Comparison of ENCODE assay signal across 21 mouse cellular contexts in the genomic region with DNA sequence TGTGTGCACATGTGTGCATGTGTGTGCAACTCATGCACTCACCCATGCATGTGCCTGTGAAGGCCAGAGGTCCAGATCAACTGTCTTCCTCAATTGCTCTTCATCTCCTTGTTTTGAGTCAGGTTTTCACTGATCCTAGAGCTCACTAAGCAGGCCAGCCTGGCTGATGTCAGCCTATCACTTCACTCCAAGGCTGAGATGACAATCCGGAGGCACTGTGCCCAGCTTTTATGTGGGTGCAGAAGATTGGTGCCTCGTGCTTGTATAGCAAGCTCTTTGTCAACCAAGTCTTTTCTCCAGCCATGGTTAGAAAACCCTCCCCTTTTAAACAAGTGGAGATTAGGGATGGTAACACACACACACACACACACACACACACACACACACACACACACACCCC.
A peak's percentile ranks its signal among the peaks of the same experiment; 100 is the strongest.
DNase-seq lines count a peak whose midpoint lies in the region; ATAC-seq and TF ChIP-seq lines count a peak whose summit lies in the region.
"Had no signal": no experiment of that assay in that cellular context is flagged by ENCODE, and none has a peak within 500 bp of the region (broad histone marks: within the 10 kb centered on the region; RNA-seq: fewer than 3 reads in every experiment).

No protein-coding gene starts in this region.

- ATAC-seq in lung, embryonic 16.5 days (ENCODE audit: low read depth), result 0 out of 2 replicates have a peak, but pooled peaks have one; percentile 27
- no peak for ATAC-seq in cerebellum, adult (ENCODE audit: insufficient number of reproducible peaks, low FRiP score, low TSS enrichment)
- ATAC-seq: forebrain, embryonic 16.5 days; hindbrain, embryonic 16.5 days; inflammation-experienced regulatory T-cells, adult 6 months had no signal

- no peak for DNase-seq in lung, postnatal 25 days (ENCODE audit: low spot score)
- peak; percentile 27 for DNase-seq in MEL (ENCODE audit: low read depth, low spot score)
- peak; percentile 49 for DNase-seq in adrenal gland, adult 8-10 months
- DNase-seq in adrenal gland, postnatal 36 days, result peak; percentile 44 to 66
- DNase-seq in spleen, postnatal 36 days (ENCODE audit: low spot score in 2 of 2), result no peak
- DNase-seq: cerebellum, adult 18-20 months; cerebellum, adult 9-11 months; cerebellum, postnatal 36 days; gastrocnemius, postnatal 10 days; heart, adult 18-20 months; heart, postnatal 10 days; heart, postnatal 4 days had no signal

- no peak overlapping the region for H3K27ac ChIP-seq in lung, embryonic 16.5 days (ENCODE audit: low read length)
- no peak overlapping the region for H3K27ac ChIP-seq in MEL (ENCODE audit: control insufficient read depth, low read depth, low read length)
- H3K27ac ChIP-seq: embryonic facial prominence, embryonic 13.5 days; forebrain, embryonic 12.5 days; heart, embryonic 10.5 days; hindbrain, embryonic 12.5 days had no signal

- H3K36me3 ChIP-seq in lung, embryonic 16.5 days (ENCODE audit: control insufficient read depth, insufficient read depth, low read length), result no peaks in the 10 kb centered on the region
- no peaks in the 10 kb centered on the region for H3K36me3 ChIP-seq in MEL (ENCODE audit: control insufficient read depth in 1 of 2, insufficient read depth in 2 of 2, low read length in 2 of 2)
- H3K36me3 ChIP-seq: embryonic facial prominence, embryonic 13.5 days; forebrain, embryonic 12.5 days; heart, embryonic 10.5 days; hindbrain, embryonic 12.5 days had no signal

- no peaks in the 10 kb centered on the region for H3K27me3 ChIP-seq in lung, embryonic 16.5 days (ENCODE audit: control insufficient read depth, insufficient read depth, low read depth, low read length)
- H3K27me3 ChIP-seq in MEL (ENCODE audit: control insufficient read depth in 1 of 2, insufficient read depth in 2 of 2, low read length in 2 of 2), result no peaks in the 10 kb centered on the region
- H3K27me3 ChIP-seq: embryonic facial prominence, embryonic 13.5 days; forebrain, embryonic 12.5 days; hindbrain, embryonic 12.5 days had no signal

- TF ChIP-seq POLR2A in MEL (IDR thresholded peaks at IDR 0.05; ENCODE audit: control insufficient read depth in 1 of 2, insufficient read depth in 1 of 2, low read depth in 1 of 2, low read length in 2 of 2, poor library complexity in 1 of 2), result no peak

- H3K4me3 ChIP-seq in lung, embryonic 16.5 days (ENCODE audit: low read length), result no peak overlapping the region
- H3K4me3 ChIP-seq in MEL (ENCODE audit: control insufficient read depth in 1 of 2, insufficient read depth in 1 of 2, low read depth in 2 of 2, low read length in 2 of 2), result no peak overlapping the region
- H3K4me3 ChIP-seq: embryonic facial prominence, embryonic 13.5 days; forebrain, embryonic 12.5 days; heart, embryonic 10.5 days; hindbrain, embryonic 12.5 days had no signal

- WGBS in lung, embryonic 16.5 days, result 63% methylated on average over 2 of the region's 2 CpGs

- H3K9me3 ChIP-seq in lung, embryonic 16.5 days (ENCODE audit: control insufficient read depth, low read length), result no peaks in the 10 kb centered on the region
- H3K9me3 ChIP-seq in MEL (replicated peaks; ENCODE audit: insufficient read depth, low read length), result no peaks in the 10 kb centered on the region
- H3K9me3 ChIP-seq: embryonic facial prominence, embryonic 13.5 days; forebrain, embryonic 12.5 days; heart, embryonic 10.5 days; hindbrain, embryonic 12.5 days had no signal

- TF ChIP-seq EP300 in MEL (IDR thresholded peaks at IDR 0.05; ENCODE audit: low read depth in 1 of 2, low read length in 2 of 2), result no peak

- peaks cover 22% of the 10 kb centered on the region for H3K4me1 ChIP-seq in lung, embryonic 16.5 days (replicated peaks; ENCODE audit: control insufficient read depth, insufficient read depth, low read length)
- 0 out of 4 replicates have a peak, but pooled peaks cover 0 to 2% of the 10 kb centered on the region in 2 experiments for H3K4me1 ChIP-seq in MEL (ENCODE audit: control insufficient read depth in 1 of 2, insufficient read depth in 2 of 2, low read length in 2 of 2)

- TF ChIP-seq RAD21 in MEL (IDR thresholded peaks at IDR 0.05; ENCODE audit: low read depth, low read length), result no peak

- no peaks in the 10 kb centered on the region for H3K79me2 ChIP-seq in MEL (ENCODE audit: control insufficient read depth, insufficient read depth, low read length, poor library complexity)

- H3K9ac ChIP-seq in lung, embryonic 16.5 days (ENCODE audit: low read length), result no peak overlapping the region
- no peak overlapping the region for H3K9ac ChIP-seq in MEL (ENCODE audit: control insufficient read depth, low read depth, low read length, poor library complexity, severe bottlenecking)
- H3K9ac ChIP-seq: embryonic facial prominence, embryonic 13.5 days; forebrain, embryonic 12.5 days; hindbrain, embryonic 12.5 days had no signal

- no peak overlapping the region for H3K4me2 ChIP-seq in lung, embryonic 16.5 days (ENCODE audit: low read depth, low read length)
- H3K4me2 ChIP-seq: embryonic facial prominence, embryonic 13.5 days; forebrain, embryonic 12.5 days; hindbrain, embryonic 12.5 days had no signal

- no peak for TF ChIP-seq CTCF in MEL (IDR thresholded peaks at IDR 0.05 in 2 of 3, conservative IDR thresholded peaks at IDR 0.05 in 1 of 3; ENCODE audit: control insufficient read depth in 1 of 3, insufficient read depth in 1 of 3, low read depth in 2 of 3, low read length in 3 of 3, poor library complexity in 1 of 3, severe bottlenecking in 1 of 3)

TF ChIP-seq in MEL, 35 proteins besides CTCF, POLR2A, EP300 and RAD21:
- no peak for TF ChIP-seq RCOR1 (IDR thresholded peaks at IDR 0.05; ENCODE audit: low read depth, low read length)
- TF ChIP-seq ETS1 (IDR thresholded peaks at IDR 0.05; ENCODE audit: low read depth, low read length), result no peak
- no peak for TF ChIP-seq MAX (IDR thresholded peaks at IDR 0.05; ENCODE audit: low read length)
- TF ChIP-seq USF1 (IDR thresholded peaks at IDR 0.05; ENCODE audit: low read depth, low read length), result no peak

Comparison
In these comparisons a context has a peak if more than half of its experiments do, and no peak if none do; other contexts are left out.
1. DNase-seq: peak in MEL (single experiment), adrenal gland, adult 8-10 months (single experiment) and adrenal gland, postnatal 36 days (2 of 2); none in lung, postnatal 25 days (single experiment) and spleen, postnatal 36 days (0 of 2).